Mouse (Mus musculus): ENCODE data around the gene Rere. TPM values are rescaled to one million over a fixed set of nuclear protein-coding genes. Genes with fewer than 3 reads are reported as not detected.
"Not testable (repeated sequence)": the region's sequence is repeated elsewhere in the genome, so short reads cannot be mapped to it uniquely, and the experiment has no call there.

The Rere gene
- total RNA-seq, 2 experiments from 2014 or later: 150 to 160 TPM

DNA sequence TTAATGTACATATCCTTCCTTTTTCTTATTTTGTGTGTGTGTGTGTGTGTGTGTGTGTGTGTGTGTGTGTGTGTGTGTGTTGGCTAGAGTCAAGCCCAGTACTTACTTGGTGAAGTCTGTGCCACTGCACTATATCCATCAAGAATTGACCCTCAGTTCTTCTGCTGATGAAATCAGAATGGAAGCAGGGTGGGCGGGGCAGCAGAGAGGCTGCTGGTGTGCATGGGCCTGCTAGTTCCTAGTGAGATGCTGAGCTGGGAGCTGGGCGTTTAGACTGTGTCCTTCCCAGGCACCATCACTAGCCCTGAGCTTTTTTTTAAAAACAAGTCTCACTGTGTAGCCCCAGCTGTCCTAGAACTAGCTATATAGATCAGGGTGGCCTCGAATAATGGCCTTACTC, 313.6 kb downstream of the Rere start:
- no peak for DNase-seq (ENCODE audit: low spot score in 2 of 2)

GRCm38 (mm10) chr4:150595991-150596390, 314.5 kb downstream of the Rere start:
- DNase-seq (ENCODE audit: low spot score in 2 of 2): no peak

GRCm38 (mm10) chr4:150598686-150599085, 317.2 kb downstream of the Rere start:
- DNase-seq (ENCODE audit: low spot score in 2 of 2): no peak

DNA sequence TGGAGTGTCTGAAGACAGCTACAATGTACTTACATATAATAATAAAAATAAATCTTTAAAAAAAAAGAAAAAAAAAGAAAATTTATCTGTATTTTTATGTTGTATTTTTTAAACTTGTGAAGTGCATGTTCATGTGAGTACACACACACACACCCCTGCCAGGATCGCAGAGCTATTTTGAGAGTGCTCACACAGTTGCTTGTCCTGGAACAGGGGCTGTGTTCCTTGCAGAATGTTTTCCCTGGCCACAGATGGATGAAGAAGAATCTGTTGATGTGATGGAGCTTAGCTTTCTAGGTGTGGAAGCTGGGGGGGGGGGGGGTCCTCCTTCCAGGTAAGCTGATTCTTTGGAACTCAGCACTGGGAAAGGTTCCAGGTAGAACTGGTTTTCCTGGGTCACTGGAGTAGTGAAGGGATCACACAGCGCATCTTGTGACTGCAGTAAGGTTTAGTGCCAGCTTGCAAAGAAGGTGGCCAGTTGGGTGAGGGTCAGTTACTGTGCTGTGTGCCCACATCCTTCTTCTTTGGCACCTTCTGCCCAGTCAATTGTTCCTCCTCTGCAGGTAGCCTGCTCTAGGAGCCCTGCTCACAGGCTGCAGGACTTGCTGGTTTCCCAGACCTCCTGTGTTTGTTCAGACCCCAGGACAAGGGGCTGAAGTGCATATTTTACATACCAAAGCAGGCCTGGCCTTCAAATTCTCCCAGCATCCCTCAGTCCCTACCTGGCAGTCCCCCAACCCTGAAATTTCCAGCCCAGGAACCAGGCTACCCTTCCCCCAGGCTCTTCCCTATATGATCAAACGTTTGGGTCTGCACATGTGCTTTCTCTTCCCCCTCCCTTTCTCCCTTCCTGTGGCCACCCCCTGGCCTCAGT, 317.9 kb downstream of the Rere start:
- DNase-seq (ENCODE audit: low spot score in 2 of 2): no peak

DNA sequence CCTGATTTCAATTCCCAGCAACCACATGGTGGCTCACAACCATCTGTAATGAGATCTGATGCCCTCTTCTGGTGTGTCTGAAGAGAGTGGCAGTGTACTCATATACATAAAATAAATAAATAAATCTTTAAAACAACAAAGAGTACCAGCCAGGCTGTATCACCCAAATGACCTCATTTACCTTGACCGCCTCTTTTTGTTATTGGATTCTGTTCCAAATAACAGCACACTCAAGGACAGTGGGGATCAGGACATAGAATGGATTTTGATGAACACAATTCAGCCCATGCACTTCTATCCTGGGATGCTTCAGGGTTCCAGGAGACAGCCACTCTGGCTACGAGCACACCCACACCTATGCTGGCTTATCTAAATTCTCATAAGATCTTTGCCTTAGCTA, 319.1 kb downstream of the Rere start:
- not testable (repeated sequence) for DNase-seq (ENCODE audit: low spot score in 2 of 2)

DNA sequence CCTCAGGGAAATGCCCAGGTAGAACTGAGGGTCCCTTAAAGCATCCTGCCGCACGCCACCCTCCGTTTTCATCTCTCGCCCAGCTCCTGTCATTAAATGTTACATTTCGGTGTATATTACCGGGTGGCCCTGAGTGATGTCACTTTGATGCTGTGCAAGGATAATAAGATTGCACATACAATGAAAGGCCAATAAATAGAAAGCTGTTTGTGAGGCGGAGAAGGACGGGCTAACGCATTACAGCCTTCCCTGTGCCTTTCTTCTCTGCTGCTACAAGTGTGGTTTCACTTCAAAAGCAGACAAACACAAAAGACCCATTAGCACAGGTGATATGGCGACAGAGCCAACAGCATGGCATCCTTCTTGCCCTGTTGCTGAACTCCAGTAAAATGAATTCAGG, 320.0 kb downstream of the Rere start:
- DNase-seq (ENCODE audit: low spot score in 2 of 2): no peak

DNA sequence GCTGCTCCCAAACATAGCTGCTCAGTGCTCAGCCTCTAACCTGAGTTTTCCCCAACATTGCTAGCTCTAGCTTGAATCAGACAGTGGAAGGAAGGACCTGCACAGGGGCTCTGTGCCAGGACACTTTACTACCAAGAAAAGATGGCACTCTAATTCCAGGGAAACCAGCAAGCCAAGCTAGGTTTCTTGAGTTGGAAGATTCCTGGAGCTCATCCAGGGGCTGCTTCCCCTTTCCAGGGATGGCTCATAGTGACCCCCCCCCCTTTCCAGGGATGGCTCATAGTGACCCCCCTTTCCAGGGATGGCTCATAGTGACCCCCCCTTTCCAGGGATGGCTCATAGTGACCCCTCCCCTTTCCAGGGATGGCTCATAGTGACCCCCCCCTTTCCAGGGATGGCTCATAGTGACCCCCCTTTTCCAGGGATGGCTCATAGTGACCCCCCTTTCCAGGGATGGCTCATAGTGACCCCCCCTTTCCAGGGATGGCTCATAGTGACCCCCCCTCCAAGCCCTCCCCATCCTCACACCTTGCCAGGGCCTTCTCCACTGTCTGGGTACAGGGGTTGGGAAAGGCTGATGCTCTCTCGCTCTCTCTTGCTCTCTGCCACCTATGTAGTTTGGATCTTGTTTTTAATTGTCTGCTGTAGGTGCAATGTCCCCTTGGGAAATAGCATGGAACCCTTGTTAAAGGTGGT, 322.1 kb downstream of the Rere start:
- no peak for DNase-seq (ENCODE audit: low spot score in 2 of 2)

GRCm38 (mm10) chr4:150605804-150606203, 324.4 kb downstream of the Rere start:
- no peak for DNase-seq (ENCODE audit: low spot score in 2 of 2)

DNA sequence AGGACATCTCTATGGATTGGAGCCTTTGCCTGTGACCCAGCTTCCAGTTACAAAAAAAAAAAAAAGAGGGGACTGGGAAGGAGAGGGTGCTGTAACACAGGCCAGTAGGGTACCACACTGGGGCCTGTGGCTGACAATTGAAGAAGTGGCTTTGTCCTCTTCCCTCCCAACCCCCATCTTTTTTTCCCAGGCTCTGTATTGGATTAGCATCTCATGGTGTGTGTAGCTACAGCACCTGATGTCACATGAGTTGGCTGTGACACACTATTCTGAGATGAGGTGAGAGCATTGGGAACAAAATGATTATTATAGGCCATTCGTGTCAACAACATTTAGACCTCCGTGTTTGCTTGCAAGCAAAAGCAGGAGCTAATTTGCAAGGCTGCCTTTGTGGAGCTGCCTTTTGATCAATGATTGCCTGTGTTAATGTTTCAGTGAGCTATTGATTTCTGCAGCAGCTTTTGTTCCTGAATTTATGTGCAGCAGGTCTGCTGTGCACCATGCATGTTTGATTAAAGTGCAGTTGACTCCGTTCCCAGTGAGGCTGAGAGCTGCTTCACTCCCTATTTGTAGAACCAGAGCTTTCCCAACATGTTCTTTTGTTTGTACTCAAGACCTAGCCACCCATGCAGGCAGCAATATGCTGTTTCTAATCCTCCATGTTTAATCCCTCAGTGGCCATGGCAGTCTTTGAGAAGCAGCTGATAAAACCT, 325.2 kb downstream of the Rere start:
- DNase-seq (ENCODE audit: low spot score in 2 of 2): no peak

DNA sequence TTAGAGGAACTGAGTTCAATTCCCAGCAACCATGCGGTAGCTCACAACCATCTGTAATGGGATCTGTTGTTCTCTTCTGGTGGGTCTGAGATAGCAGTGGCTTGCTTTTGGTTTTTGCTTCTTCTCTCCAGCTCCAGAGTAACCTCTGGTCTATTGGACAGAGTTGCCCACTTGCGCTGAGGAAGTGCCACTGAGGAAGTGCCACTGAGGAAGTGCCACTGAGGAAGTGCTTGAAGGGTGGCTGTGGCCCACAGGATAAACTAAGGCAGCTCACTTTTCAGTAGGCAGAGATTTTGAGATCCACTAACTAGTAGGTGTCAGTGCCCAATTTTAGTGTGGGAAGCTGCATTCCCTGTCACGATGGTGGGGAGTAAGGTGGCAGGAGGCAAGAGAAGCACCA, 327.2 kb downstream of the Rere start:
- DNase-seq (ENCODE audit: low spot score in 2 of 2): no peak

- DNase-seq (ENCODE audit: low spot score in 2 of 2): no peak
Measured at GRCm38 (mm10) chr4:150613715-150614114, 332.3 kb downstream of the Rere start.

DNA sequence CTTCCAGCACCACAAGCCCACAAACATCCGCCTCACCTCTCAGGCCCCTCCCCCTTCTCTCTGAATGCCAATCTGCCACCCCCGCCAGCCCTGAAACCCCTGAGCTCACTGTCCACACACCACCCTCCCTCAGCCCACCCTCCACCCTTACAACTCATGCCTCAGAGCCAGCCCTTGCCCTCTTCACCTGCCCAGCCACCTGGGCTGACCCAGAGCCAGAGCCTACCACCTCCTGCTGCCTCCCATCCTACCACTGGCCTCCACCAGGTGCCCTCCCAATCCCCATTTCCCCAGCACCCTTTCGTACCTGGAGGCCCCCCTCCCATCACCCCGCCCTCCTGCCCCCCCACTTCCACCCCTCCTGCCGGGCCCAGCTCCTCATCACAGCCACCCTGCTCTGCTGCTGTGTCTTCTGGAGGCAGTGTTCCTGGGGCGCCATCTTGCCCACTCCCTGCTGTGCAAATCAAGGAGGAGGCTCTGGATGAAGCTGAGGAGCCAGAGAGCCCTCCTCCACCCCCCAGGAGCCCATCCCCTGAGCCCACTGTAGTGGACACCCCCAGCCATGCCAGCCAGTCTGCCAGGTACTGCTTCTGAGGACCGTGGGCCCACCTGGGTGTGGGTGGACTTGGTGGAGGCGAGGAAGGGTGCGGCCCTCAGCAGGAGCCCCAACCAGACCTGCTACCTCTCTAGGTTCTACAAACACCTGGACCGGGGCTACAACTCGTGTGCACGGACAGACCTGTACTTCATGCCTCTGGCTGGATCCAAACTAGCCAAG, 334.0 kb downstream of the Rere start:
- DNase-seq (ENCODE audit: low spot score in 2 of 2): no peak

GRCm38 (mm10) chr4:150616029-150616420, 334.6 kb downstream of the Rere start:
- DNase-seq (ENCODE audit: low spot score in 2 of 2): no peak

- no peak for DNase-seq (ENCODE audit: low spot score in 2 of 2)
Measured at GRCm38 (mm10) chr4:150616841-150617240, 335.4 kb downstream of the Rere start.

DNA sequence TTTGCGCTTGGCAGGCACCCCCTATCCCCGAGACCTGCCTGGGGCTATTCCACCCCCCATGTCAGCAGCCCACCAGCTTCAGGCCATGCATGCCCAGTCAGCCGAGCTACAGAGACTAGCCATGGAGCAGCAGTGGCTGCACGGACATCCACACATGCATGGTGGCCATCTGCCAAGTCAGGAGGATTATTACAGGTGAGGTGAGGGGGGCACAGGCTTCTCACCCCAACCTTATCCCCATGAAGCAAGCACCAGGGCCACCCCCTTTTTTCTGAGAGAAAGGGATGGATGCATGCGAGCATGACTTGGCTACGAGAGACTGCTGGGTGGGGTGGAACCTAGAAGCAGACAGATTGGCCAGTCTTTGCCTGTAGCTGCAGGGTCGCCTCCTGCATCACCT, 337.6 kb downstream of the Rere start:
- DNase-seq (ENCODE audit: low spot score in 2 of 2): no peak

DNA sequence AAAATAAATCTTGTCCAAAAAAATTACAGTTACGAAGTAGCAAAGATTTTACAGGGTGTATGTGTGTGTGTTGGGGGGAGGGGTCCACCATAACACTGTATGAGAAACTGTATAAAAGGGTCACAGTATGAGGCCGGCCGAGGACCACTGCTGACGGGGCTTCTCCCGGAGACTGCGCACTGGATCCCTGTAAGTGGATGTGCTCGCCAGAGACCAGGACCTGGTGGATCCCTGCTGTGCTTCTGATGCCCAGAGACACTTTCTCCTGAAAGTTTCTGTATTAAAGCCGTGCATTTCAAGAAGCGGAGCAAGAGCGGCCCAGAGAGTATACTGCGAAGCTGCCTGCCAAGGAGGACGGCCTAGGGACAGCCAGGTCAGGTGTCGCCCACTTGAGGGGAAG, 341.2 kb downstream of the Rere start:
- DNase-seq (ENCODE audit: low spot score in 2 of 2): no peak

GRCm38 (mm10) chr4:150624214-150624823, 342.9 kb downstream of the Rere start:
- DNase-seq (ENCODE audit: low spot score in 2 of 2): no peak

DNA sequence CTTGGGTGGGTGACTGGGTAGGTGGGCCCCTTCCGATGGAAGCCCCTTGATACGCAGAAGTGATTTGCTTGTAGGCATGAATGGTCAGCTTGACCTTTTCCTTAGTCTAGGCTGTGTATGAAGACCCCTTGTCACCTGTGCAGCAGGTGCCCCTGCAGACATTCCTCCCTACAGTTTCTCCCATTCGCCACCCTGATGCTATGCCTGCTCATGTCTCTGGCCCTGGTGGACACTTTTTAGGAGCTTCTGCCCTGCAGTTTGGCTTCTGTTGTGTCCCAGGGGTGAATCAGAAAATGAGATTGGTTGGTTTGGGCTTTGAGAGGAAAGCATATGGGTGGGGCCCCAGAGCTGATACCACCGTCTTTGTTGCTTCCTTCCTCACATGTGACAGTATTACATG, 343.5 kb downstream of the Rere start:
- DNase-seq (ENCODE audit: low spot score in 2 of 2): no peak

GRCm38 (mm10) chr4:150625425-150625824, 344.0 kb downstream of the Rere start:
- DNase-seq (ENCODE audit: low spot score in 2 of 2): peak in 1 of 2 experiments; percentile 57

DNA sequence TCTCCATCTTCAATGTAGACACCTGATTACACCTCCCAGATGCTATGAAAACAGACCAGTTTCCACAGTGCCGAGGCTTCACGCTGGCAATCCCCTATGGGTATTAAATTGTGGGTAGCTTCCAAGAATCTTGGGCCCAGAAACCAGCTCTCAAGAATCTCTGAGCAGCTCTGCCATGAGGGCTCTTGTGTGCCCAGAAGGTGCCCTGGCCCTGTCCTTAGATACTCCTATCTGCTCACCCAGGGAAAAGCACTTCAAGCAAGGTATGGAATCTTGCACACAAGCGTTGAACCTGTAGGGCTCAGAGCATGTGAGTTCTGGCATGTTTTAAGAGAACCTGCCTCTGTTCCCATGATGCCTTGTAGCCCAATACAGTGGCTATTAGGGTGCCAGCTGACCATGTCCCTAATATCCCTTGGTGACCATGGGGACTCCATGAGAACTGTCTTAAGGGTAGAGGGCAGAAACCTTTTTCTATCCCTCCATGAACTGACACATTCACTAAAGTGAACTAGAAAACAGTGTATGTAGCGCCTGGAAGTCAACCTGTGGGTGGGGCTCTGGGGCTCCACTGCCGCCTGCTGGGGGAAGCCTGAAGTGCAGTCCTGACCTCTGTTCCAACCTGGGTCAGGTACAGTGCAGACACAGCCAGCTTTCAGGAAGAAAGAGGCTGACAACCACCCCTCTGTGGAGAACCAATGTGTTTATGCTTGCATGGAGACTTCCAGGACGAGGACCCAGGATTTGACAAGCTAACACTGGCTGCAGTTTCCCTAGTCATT, 344.7 kb downstream of the Rere start:
- DNase-seq (ENCODE audit: low spot score in 2 of 2): peak in 1 of 2 experiments; percentile 44

Measured in adrenal gland, postnatal 4 days (tissue).